Mouse (Mus musculus): ENCODE results near the gene Pnpla7. TPM values are rescaled to one million over a fixed set of nuclear protein-coding genes. Genes with fewer than 3 reads are reported as not detected.

Gene Pnpla7
- total RNA-seq, 2 experiments from 2014 or later = 17.3 to 23.2 TPM

GRCm38 (mm10) chr2:24976960-24977359 lies 1.1 kb downstream of the Pnpla7 start:
- DNase-seq (ENCODE audit: low spot score in 2 of 2) = no peak

GRCm38 (mm10) chr2:24987762-24988161 lies 11.9 kb downstream of the Pnpla7 start:
- DNase-seq (ENCODE audit: low spot score in 2 of 2) = no peak

DNA sequence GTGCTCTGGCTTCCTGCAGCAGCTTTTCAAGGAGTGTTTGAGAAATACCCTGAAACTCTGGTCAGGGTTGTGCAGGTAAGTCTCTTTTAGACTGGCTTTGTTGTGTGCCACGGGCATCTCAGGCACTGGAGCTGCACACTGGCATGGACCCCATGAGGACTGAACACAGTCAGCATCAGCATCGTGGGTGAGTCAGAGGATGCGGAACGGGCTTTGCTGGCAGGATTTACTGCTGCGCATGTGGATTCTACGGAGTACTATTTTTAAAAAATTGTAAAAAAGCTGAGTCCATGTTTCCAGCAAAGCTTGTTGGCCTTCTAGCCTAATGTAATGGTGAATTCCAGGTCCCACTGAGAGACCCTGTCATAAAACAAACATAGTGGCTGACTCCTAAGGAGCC lies 19.5 kb downstream of the Pnpla7 start:
- DNase-seq (ENCODE audit: low spot score in 2 of 2) = no peak

DNA sequence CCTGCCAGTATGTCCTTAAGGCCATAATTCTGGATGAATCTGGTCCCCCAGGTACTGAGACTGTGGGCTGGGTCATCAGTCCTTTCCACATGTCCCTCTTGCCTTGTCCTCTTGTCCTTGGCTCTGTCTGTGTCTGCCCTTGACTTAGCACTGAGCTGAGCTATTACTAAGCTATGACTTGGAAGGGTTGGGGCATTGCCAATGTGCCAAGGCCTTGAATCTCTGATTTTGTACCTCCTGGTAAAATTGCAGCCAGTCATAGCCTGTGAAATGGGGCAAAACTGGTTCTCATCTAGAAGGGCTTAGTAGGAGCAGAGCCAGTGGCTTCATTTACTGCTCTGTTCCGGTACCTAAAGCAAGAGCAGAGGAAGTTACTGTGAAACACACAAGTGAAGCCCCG lies 20.6 kb downstream of the Pnpla7 start:
- DNase-seq (ENCODE audit: low spot score in 2 of 2) = no peak

DNA sequence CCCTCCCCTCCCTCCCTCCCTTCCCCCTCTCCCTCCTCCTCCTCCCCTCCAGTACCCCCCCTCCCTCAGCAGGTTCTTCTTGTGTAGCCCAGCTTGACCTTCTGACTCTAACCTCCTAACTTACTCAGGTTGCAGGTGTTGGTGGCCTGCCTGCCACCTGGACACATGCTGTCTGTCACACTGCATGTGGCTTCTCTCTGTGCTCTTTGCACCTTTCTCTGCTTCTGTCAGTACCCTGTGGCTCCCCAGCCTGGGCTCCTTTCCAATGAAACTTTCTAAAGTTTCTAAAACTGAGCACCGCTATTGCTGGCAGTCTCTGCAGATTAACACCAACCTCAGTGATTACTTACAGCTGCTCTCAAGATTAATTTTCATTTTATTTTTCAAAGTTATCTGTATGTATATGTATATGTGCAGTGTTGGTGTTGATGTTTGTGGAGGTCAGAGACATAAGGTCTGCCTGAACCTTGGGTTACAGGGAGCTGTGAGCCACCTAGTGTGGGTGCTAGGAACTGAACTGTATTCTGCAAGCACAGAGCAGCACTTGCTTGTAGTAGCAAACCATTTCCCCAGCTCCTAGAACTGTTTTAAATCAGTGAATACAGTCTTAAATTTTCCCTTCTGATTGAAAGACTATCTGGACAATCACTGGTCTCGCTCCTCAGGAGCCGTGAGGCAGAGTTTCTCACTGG lies 24.9 kb downstream of the Pnpla7 start:
- no peak for DNase-seq (ENCODE audit: low spot score in 2 of 2)

GRCm38 (mm10) chr2:25003946-25004786 lies 28.3 kb downstream of the Pnpla7 start:
- DNase-seq (ENCODE audit: low spot score in 2 of 2) = no peak

DNA sequence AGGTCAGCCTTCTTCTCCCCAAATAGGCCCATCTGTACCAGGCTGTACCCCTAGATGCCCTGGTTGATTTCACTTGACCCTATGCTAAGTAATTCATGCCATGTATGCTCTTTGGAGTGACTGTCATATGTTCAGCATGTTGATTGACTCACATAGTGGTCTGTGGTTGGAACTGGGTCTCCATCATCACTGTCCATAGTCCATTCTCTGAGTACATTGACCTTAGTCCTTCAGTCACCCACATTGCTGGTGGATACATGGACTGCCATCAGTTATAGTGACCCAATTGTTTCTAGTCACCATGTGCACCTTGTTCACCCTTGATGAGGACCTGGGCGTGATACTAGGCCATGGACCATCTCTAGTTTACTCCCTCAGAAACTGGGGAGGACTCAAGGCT lies 30.9 kb downstream of the Pnpla7 start:
- no peak for DNase-seq (ENCODE audit: low spot score in 2 of 2)

DNA sequence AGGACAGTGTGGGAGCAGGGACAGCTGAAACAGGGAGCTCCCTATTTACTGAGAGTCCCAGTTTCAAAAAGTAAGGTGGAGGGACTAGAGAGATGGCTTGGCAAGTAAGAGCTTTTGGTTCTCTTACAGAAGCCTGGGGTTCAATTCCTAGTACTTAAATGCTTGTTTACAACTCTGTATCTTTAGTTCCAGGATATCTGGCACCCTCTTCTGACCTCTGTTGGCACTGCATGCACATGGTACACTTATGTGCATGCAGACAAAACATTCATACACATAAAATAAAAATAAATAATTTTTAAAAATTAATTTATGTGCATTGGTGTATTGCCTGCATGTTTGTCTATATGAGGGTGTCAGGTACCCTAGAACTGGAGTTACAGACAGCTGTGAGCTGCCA lies 32.4 kb downstream of the Pnpla7 start:
- no peak for DNase-seq (ENCODE audit: low spot score in 2 of 2)

- DNase-seq (ENCODE audit: low spot score in 2 of 2) = no peak
Measured at GRCm38 (mm10) chr2:25022678-25023077, 46.8 kb downstream of the Pnpla7 start.

- DNase-seq (ENCODE audit: low spot score in 2 of 2) = no peak
Measured at GRCm38 (mm10) chr2:25025109-25025508, 49.3 kb downstream of the Pnpla7 start.

- no peak for DNase-seq (ENCODE audit: low spot score in 2 of 2)
Measured at GRCm38 (mm10) chr2:25034994-25035393, 59.2 kb downstream of the Pnpla7 start.

- DNase-seq (ENCODE audit: low spot score in 2 of 2) = no peak
Measured at GRCm38 (mm10) chr2:25040089-25040488, 64.3 kb downstream of the Pnpla7 start.

GRCm38 (mm10) chr2:25050921-25051320 lies 75.1 kb downstream of the Pnpla7 start:
- no peak for DNase-seq (ENCODE audit: low spot score in 2 of 2)

DNA sequence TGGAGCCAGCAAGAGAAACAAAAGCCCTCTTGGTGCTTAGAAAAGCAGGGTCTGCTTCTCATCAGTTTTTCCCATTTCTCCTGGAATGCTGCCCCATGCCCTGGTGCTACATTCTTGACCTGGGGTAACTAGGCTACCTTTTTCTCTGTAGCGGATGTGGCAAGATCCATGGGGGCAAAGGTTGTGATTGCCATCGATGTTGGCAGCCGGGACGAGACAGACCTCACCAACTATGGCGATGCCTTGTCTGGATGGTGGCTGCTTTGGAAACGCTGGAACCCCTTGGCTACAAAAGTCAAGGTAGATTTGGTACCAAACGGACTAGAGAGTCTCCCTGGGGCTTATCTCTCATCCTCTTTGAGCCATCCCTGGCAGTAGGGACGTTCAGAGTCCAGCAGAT lies 75.6 kb downstream of the Pnpla7 start:
- DNase-seq (ENCODE audit: low spot score in 2 of 2) = no peak

GRCm38 (mm10) chr2:25053101-25053500 lies 77.3 kb downstream of the Pnpla7 start:
- DNase-seq (ENCODE audit: low spot score in 2 of 2) = no peak

DNA sequence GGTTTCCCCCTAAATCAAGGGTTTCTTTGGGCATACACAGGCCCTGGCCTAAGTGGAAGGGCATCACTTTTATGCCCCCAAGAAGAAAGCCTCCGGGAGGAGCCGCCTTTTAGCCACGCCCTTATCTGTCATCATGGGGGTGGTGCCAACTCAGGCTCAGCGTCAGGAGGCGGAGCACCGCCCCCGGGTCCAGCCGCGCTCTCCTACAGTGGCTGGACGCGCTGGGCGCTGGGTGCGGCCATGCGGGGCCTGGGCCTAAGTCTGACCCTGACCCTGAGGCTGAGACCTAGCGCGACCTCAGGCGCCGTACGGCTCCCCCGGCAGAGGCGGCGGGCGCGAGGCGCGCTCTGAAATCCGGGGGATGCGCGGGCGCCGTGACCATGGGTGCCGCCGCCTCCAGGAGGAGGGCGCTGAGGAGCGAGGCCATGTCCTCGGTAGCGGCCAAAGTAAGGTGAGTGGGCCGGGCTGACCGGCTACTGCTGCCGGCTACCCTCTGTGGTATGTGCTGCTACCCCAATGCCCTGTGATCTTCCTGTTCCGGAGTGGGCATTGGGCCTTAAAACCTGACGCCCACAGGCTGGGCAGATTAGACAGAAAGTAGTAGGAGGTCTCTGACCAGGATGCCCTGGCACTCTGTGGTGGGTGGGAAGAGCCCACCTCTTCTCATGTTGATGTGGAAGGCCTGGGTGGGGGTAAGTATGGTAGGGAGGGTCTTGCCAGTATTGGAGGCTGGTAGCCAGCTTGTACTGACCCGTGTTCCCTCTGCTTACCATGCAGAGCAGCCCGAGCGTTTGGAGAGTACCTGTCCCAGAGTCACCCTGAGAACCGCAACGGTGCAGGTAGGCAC lies 78.6 kb downstream of the Pnpla7 start, which contains the start of gene Nsmf:
TSS of gene Nsmf (plus strand) at position 135 of the 847 bp plus-strand sequence.
- peak; percentile 82 to 90 for DNase-seq (ENCODE audit: low spot score in 2 of 2)

DNA sequence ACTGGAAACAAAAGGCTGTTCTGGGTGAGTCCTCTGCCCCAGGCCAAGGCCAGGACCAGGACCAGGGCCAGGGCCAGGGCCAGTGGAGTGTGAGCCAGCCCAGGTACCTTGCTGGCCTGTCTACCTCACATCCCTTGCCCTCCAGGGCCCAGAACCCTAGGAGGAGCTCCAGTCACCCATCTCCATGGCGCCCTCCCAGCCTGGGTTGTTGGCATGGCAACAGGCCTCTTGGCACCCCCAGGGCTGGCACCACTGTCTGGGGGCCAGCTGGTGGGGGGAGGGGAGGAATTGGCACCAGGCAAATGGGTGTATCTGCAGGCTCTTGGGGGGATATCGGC lies 79.2 kb downstream of the Pnpla7 start:
- DNase-seq (ENCODE audit: low spot score in 2 of 2) = peak in 1 of 2 experiments; percentile 28

DNA sequence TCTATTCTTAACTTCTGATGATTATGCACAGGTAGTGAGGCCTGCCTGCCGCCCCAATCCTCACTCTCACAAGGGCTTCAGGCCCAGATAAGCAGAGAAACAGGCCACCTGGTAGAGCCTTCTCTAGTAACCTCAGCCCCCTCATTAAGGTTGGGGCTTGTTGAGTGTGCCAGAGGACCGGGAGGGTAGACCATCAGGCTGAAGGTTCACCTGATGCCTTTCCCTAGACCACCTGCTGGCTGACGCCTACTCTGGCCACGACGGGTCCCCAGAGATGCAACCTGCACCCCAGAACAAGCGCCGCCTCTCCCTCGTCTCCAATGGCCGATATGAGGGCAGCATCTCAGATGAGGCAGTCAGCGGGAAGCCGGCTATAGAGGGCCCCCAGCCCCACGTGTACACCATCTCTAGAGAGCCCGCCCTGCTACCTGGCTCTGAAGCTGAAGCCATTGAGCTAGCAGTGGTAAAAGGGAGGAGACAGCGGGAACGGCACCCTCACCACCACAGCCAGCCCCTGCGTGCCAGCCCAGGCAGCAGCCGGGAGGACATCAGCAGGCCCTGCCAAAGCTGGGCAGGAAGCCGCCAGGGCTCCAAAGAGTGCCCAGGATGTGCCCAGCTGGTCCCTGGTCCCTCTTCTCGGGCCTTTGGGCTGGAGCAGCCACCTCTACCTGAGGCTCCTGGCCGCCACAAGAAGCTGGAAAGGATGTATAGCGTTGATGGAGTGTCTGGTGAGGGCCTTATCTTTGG lies 79.7 kb downstream of the Pnpla7 start:
- DNase-seq (ENCODE audit: low spot score in 2 of 2) = no peak

DNA sequence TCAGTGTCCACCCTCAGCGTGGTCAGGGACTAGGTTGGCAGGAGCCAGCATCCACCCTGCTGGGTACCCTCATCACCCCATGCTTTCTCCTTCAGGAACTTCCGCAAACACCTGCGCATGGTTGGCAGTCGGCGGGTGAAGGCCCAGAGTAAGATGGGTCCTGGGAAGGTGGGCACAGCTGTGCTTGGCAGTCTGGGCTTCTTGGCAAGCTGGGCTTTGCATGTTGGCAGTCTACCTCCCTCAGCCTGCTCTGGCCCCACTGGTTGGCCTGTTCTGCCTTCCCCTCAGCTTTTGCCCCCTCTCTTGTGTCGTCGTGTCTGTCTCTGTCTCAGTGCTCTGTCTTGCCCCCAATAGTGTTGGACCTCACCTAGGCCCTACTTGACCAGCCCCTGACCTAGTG lies 83.1 kb downstream of the Pnpla7 start:
- no peak for DNase-seq (ENCODE audit: low spot score in 2 of 2)

GRCm38 (mm10) chr2:25063523-25063922 lies 87.7 kb downstream of the Pnpla7 start:
- no peak for DNase-seq (ENCODE audit: low spot score in 2 of 2)

- DNase-seq (ENCODE audit: low spot score in 2 of 2) = no peak
Measured at GRCm38 (mm10) chr2:25064285-25064684, 88.5 kb downstream of the Pnpla7 start.
